Mouse (Mus musculus): ENCODE data around the gene Gm49361. TPM values are rescaled to one million over a fixed set of nuclear protein-coding genes. Genes with fewer than 3 reads are reported as not detected.

Gm49361 gene
- not detected in 2 replicates for polyA plus RNA-seq (2015; fragmentation: Nextera tagmentation; extraction: Ambion mirVana)

GRCm38 (mm10) chr14:57746001-57746771 lies at the start of gene Gm49361:
Gene Gm49361, minus strand, starts transcription at chr14:57746103.
- Histone ChIP-seq H3K36me3 (ENCODE audit: insufficient read depth, low read length) (no peaks in the 10 kb centered on the region), H3K4me1 (ENCODE audit: insufficient read depth, low read length) (peaks cover 34% of the 10 kb centered on the region), H3K27ac (ENCODE audit: low read length) (peak within 1 kb of the TSS; percentile 95), H3K27me3 (ENCODE audit: insufficient read depth, low read length) (no peaks in the 10 kb centered on the region), H3K9ac (replicated peaks; ENCODE audit: low read length) (peak within 1 kb of the TSS; percentile 98), H3K9me3 (ENCODE audit: low read length) (no peaks in the 10 kb centered on the region), H3K4me3 (ENCODE audit: low read length) (peak within 1 kb of the TSS; percentile 95), H3K4me2 (replicated peaks; ENCODE audit: low read depth, low read length) (peak within 1 kb of the TSS; percentile 82)
- under 1% methylated on average over 65 of the region's 68 CpGs for WGBS
- peak; percentile 91 for ATAC-seq (ENCODE audit: low FRiP score, low TSS enrichment)

GRCm38 (mm10) chr14:57791171-57791570 lies 45.3 kb upstream of the Gm49361 start:
- H3K27ac ChIP-seq (ENCODE audit: low read length), result no peak overlapping the region
- ATAC-seq (ENCODE audit: low FRiP score, low TSS enrichment), result no peak
- no peaks in the 10 kb centered on the region for H3K4me1 ChIP-seq (ENCODE audit: insufficient read depth, low read length)
- no peaks in the 10 kb centered on the region for H3K36me3 ChIP-seq (ENCODE audit: insufficient read depth, low read length)
- no peak overlapping the region for H3K4me2 ChIP-seq (replicated peaks; ENCODE audit: low read depth, low read length)
- no peak overlapping the region for H3K9ac ChIP-seq (replicated peaks; ENCODE audit: low read length)
- no peaks in the 10 kb centered on the region for H3K9me3 ChIP-seq (ENCODE audit: low read length)
- no peak overlapping the region for H3K4me3 ChIP-seq (ENCODE audit: low read length)
- H3K27me3 ChIP-seq (ENCODE audit: insufficient read depth, low read length), result no peaks in the 10 kb centered on the region
- WGBS, result 83% methylated on average over 4 of the region's 4 CpGs

- ATAC-seq (ENCODE audit: low FRiP score, low TSS enrichment), result no peak
- Histone ChIP-seq H3K4me2 (replicated peaks; ENCODE audit: low read depth, low read length) (no peak overlapping the region), H3K9ac (replicated peaks; ENCODE audit: low read length) (no peak overlapping the region), H3K27me3 (ENCODE audit: insufficient read depth, low read length) (no peaks in the 10 kb centered on the region), H3K4me3 (ENCODE audit: low read length) (no peak overlapping the region), H3K27ac (ENCODE audit: low read length) (no peak overlapping the region), H3K36me3 (ENCODE audit: insufficient read depth, low read length) (no peaks in the 10 kb centered on the region), H3K9me3 (ENCODE audit: low read length) (no peaks in the 10 kb centered on the region), H3K4me1 (ENCODE audit: insufficient read depth, low read length) (no peaks in the 10 kb centered on the region)
- WGBS, result 83% methylated on average over 9 of the region's 9 CpGs
Measured at GRCm38 (mm10) chr14:57789759-57790158, 43.9 kb upstream of the Gm49361 start.

- Histone ChIP-seq H3K9ac (replicated peaks; ENCODE audit: low read length) (no peak overlapping the region), H3K4me3 (ENCODE audit: low read length) (no peak overlapping the region), H3K27me3 (ENCODE audit: insufficient read depth, low read length) (no peaks in the 10 kb centered on the region), H3K9me3 (ENCODE audit: low read length) (no peaks in the 10 kb centered on the region), H3K36me3 (ENCODE audit: insufficient read depth, low read length) (no peaks in the 10 kb centered on the region), H3K4me1 (ENCODE audit: insufficient read depth, low read length) (no peaks in the 10 kb centered on the region), H3K4me2 (replicated peaks; ENCODE audit: low read depth, low read length) (no peak overlapping the region), H3K27ac (ENCODE audit: low read length) (no peak overlapping the region)
- ATAC-seq (ENCODE audit: low FRiP score, low TSS enrichment), result no peak
- 62% methylated on average over 2 of the region's 2 CpGs for WGBS
Measured at GRCm38 (mm10) chr14:57789311-57789710, 43.4 kb upstream of the Gm49361 start.

- Histone ChIP-seq H3K9ac (replicated peaks; ENCODE audit: low read length) (no peak overlapping the region), H3K27me3 (ENCODE audit: insufficient read depth, low read length) (no peaks in the 10 kb centered on the region), H3K4me2 (replicated peaks; ENCODE audit: low read depth, low read length) (no peak overlapping the region), H3K9me3 (ENCODE audit: low read length) (no peaks in the 10 kb centered on the region), H3K4me1 (ENCODE audit: insufficient read depth, low read length) (no peaks in the 10 kb centered on the region), H3K4me3 (ENCODE audit: low read length) (no peak overlapping the region), H3K27ac (ENCODE audit: low read length) (no peak overlapping the region), H3K36me3 (ENCODE audit: insufficient read depth, low read length) (no peaks in the 10 kb centered on the region)
- 52% methylated on average over 4 of the region's 4 CpGs for WGBS
- no peak for ATAC-seq (ENCODE audit: low FRiP score, low TSS enrichment)
Measured at GRCm38 (mm10) chr14:57787406-57787805, 41.5 kb upstream of the Gm49361 start.

GRCm38 (mm10) chr14:57772157-57772815 lies 26.4 kb upstream of the Gm49361 start:
- Histone ChIP-seq H3K4me1 (ENCODE audit: insufficient read depth, low read length) (no peaks in the 10 kb centered on the region), H3K27ac (ENCODE audit: low read length) (no peak overlapping the region), H3K36me3 (ENCODE audit: insufficient read depth, low read length) (no peaks in the 10 kb centered on the region), H3K9ac (replicated peaks; ENCODE audit: low read length) (no peak overlapping the region), H3K27me3 (ENCODE audit: insufficient read depth, low read length) (no peaks in the 10 kb centered on the region), H3K4me2 (replicated peaks; ENCODE audit: low read depth, low read length) (no peak overlapping the region), H3K4me3 (ENCODE audit: low read length) (no peak overlapping the region), H3K9me3 (ENCODE audit: low read length) (no peaks in the 10 kb centered on the region)
- no peak for ATAC-seq (ENCODE audit: low FRiP score, low TSS enrichment)
- 81% methylated on average over 6 of the region's 6 CpGs for WGBS

- Histone ChIP-seq H3K36me3 (ENCODE audit: insufficient read depth, low read length) (no peaks in the 10 kb centered on the region), H3K27ac (ENCODE audit: low read length) (no peak overlapping the region; the same call in 1 of the 2 replicates), H3K4me2 (replicated peaks; ENCODE audit: low read depth, low read length) (no peak overlapping the region), H3K4me3 (ENCODE audit: low read length) (no peak overlapping the region), H3K27me3 (ENCODE audit: insufficient read depth, low read length) (no peaks in the 10 kb centered on the region), H3K9ac (replicated peaks; ENCODE audit: low read length) (no peak overlapping the region), H3K4me1 (ENCODE audit: insufficient read depth, low read length) (no peaks in the 10 kb centered on the region), H3K9me3 (ENCODE audit: low read length) (no peaks in the 10 kb centered on the region)
- no peak for ATAC-seq (ENCODE audit: low FRiP score, low TSS enrichment)
- WGBS, result 88% methylated on average over 5 of the region's 5 CpGs
Measured at GRCm38 (mm10) chr14:57769102-57769501, 23.2 kb upstream of the Gm49361 start.

GRCm38 (mm10) chr14:57760447-57761412 lies 14.8 kb upstream of the Gm49361 start:
- Histone ChIP-seq H3K36me3 (ENCODE audit: insufficient read depth, low read length) (no peaks in the 10 kb centered on the region), H3K4me3 (ENCODE audit: low read length) (no peak overlapping the region), H3K9me3 (ENCODE audit: low read length) (no peaks in the 10 kb centered on the region), H3K4me2 (replicated peaks; ENCODE audit: low read depth, low read length) (no peak overlapping the region), H3K27me3 (ENCODE audit: insufficient read depth, low read length) (no peaks in the 10 kb centered on the region), H3K9ac (replicated peaks; ENCODE audit: low read length) (no peak overlapping the region), H3K4me1 (ENCODE audit: insufficient read depth, low read length) (peaks cover 12% of the 10 kb centered on the region), H3K27ac (ENCODE audit: low read length) (no peak overlapping the region)
- 62% methylated on average over 10 of the region's 10 CpGs for WGBS
- no peak for ATAC-seq (ENCODE audit: low FRiP score, low TSS enrichment)

GRCm38 (mm10) chr14:57758237-57758636 lies 12.3 kb upstream of the Gm49361 start, which contains the start of gene Lats2:
Gene Lats2, minus strand, starts transcription at chr14:57758388.
- 64% methylated on average over 4 of the region's 4 CpGs for WGBS
- H3K9me3 ChIP-seq (ENCODE audit: low read length), result no peaks in the 10 kb centered on the region
- no peak for ATAC-seq (ENCODE audit: low FRiP score, low TSS enrichment)
- H3K27me3 ChIP-seq (ENCODE audit: insufficient read depth, low read length), result no peaks in the 10 kb centered on the region
- H3K4me2 ChIP-seq (replicated peaks; ENCODE audit: low read depth, low read length), result no peak within 1 kb of the TSS
- no peak within 1 kb of the TSS for H3K9ac ChIP-seq (replicated peaks; ENCODE audit: low read length)
- no peak within 1 kb of the TSS for H3K4me3 ChIP-seq (ENCODE audit: low read length)
- no peaks in the 10 kb centered on the region for H3K36me3 ChIP-seq (ENCODE audit: insufficient read depth, low read length)
- peaks cover 19% of the 10 kb centered on the region for H3K4me1 ChIP-seq (ENCODE audit: insufficient read depth, low read length)
- no peak within 1 kb of the TSS for H3K27ac ChIP-seq (ENCODE audit: low read length)

All from kidney, embryonic 16.5 days (tissue).